Mouse (Mus musculus) adrenal gland, postnatal 0 days (tissue): ENCODE measurements around the gene Slc12a5. TPM values are rescaled to one million over a fixed set of nuclear protein-coding genes. Genes with fewer than 3 reads are reported as not detected.

Source experiments
- polyA plus RNA-seq: library from polyadenylated mRNA; unstranded; fragments of >200 nt; fragmentation: Nextera tagmentation; extraction: Ambion mirVana; gene quantifications from 2 replicates; pipeline ENCODE4 v1.2.1, GENCODE M21; 2015

Gene Slc12a5
- 1.0 and 2.0 TPM in 2 replicates for polyA plus RNA-seq

DNA sequence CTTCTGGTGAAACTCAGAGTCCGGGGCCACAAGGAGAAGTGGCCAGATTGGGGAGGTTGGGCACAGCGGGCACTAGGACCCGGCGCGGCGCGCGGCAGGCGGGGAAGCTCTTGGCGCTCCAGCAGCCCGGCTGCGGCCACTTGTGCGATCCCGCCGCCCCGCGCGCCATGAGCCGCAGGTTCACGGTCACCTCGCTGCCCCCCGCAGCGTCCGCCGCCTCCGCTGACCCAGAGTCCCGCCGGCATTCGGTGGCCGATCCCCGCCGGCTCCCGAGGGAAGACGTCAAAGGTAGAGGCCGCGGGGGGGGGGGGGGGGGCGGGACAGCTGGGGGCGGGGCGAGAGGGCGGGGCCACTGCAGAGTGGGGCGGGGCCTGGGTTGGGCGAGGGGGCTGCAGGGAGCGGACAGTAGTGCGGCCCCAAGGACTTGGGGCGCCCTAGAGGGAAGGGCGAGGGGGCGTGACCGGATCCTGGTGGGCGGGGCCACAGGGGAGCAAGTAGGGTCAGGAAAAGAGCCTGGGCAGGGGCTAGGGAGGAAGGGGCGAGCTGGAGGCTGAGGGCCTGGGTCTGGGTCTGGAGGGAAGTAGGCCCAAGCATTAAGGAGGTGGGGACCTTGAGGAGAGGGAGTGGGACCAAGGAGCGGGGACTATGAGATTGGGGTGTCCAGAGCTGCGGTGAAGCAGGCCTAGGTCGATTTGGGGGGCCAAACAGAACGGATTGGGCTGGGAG is at the start of gene Slc12a5:
Slc12a5 (plus strand) TSS at position 87 of the 726 bp plus-strand sequence.

DNA sequence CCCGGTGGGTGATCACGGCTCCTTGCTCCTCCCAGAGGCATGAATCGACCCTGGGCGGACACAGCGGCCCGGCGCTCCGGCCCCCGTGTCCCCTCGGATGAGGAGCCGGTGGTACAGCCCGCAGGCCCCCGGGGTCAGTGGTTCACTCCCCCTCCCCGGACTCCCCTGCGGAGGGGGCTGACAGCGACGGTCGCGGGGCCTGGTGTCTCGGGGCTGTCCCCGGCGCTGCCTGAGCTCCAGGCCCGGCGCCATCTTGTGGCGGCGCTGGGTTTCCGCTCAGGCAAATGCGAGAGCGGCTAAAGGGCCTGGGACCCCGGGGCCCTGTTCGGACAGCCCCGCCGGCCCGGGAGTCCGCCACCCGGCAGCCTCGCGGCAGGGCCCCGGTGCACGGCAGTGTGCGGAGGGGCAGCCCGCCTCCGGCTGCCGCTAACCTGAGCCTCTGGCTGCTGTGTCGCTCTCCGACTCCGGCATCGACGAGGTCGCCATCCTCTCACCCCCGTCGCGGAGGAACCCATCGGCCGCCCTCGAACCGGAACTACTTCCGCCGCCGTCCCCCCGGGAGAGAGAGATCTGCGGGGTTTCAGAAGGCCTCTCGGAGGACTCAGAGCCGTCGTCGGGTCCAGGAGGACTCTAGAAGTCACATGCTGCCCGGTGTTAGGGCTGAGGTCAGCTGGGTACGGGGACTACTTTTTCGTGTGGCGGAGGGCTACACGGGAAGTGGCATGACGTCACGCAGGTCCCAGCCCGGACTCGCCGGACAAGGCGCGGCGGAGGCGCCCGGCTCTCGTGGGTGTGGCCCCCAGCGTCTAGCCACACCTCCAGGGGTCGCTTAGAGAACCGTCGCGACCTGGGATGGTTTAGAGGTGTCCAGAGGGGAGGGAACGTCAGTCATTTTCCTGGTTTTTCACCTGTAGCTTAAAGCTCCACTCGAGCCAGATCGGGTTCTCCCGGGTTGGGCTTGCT is 49.2 kb upstream of the Slc12a5 start, which contains the start of gene Zfp335:
Zfp335 (minus strand) TSS at position 672 of the 963 bp plus-strand sequence.

DNA sequence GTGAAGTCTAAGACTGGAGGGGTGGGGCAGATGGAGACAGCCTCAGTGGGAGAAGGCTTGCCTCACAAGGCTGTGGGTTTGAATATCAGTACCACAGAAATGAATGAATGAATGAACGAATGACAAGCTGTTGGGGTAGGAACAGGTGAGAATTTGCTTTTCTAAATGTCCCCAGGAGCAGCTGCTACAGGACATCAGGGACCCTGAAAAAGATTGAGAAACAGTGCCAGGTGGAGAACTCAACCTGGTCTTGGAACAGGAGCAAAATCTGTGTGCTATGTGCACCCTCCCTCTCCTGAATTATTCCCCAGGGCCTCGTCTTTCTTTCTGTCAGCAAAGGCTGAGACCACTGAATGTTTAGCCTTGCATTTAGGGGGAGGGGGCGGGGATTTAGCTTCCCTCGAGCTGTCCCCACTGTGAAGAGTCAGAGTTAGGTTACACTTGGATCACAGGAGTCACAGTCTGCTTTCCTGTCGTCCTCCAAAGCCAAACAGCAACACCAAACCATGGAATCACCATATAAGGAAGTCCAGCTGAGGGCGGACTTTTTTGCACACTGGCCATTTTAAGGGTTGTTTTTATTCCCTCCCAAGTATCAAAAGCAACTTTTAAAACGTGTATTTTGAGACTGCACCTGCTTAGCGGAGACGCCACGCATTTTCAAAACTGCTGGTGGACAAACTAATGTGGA is 20.3 kb upstream of the Slc12a5 start, which contains the start of gene Mmp9:
Mmp9 (plus strand) TSS at position 641 of the 691 bp plus-strand sequence.

DNA sequence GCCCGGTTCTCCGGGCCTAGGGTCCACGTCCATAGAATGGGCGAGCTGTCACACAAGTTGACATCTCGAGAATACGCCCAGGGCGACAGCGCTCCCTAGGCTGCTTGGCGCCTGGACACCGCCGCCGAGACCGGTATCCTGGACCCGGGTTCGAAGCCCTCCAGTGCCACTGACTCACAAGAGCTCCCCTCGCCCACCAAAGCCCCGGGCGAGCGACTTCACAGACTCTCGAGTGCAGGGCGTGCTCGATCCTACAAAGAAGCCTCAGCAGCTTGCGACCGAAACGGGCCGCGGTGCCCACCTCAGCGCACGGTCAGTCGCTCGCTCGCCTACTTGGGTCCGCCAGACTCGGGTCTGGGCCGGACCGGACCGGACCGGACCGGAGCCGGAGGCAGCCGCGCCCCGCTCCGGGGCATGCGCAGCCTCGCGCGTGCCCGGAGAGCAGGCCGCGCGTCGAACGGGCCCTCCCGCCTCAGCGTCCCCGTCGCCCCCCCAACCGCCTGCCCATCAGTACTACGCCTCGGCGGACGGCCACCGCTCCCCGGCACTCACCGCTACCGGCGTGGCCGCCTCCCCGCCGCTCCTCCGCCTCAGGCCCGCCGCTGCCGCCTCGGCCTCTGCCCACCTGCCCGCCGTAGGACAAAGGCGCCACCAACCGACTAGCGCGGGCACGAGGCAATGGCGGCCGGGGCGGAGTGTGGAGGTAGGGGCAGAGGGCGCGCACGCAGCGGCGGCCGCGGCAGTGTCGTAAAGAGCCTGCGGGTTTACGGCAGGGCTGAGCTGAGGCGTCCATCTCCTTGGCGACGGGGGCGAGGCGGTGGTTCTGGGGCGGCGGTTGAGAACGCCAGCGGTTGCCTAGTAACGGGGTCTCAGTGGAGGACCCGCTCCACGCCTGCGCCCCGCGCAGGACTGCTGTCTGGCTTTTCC is 73.8 kb downstream of the Slc12a5 start, which contains the start of gene Ncoa5:
Ncoa5 (minus strand) TSS at position 737 of the 927 bp plus-strand sequence.

Other genes starting within 250 kb of the Slc12a5 start
- gene Spint5, start 245.5 kb upstream of the Slc12a5 start, polyA plus RNA-seq, result not detected in 2 replicates
- 0.30 and 0.70 TPM in 2 replicates for gene Wfdc3, start 214.9 kb upstream of the Slc12a5 start, polyA plus RNA-seq
- 52.3 and 62.8 TPM in 2 replicates for gene Dnttip1, start 214.8 kb upstream of the Slc12a5 start, polyA plus RNA-seq
- 79.0 and 81.0 TPM in 2 replicates for gene Ube2c, start 190.9 kb upstream of the Slc12a5 start, polyA plus RNA-seq
- 19.4 and 89.9 TPM in 2 replicates for gene Tnnc2, start 180.8 kb upstream of the Slc12a5 start, polyA plus RNA-seq
- 34.8 and 51.2 TPM in 2 replicates for gene Snx21, start 175.0 kb upstream of the Slc12a5 start, polyA plus RNA-seq
- 15.9 and 18.7 TPM in 2 replicates for gene Acot8, start 155.9 kb upstream of the Slc12a5 start, polyA plus RNA-seq
- gene Zswim3, start 155.7 kb upstream of the Slc12a5 start, polyA plus RNA-seq, result 4.1 and 4.6 TPM in 2 replicates
- gene Zswim1, start 138.1 kb upstream of the Slc12a5 start, polyA plus RNA-seq, result 7.9 and 12.0 TPM in 2 replicates
- not detected in 2 replicates for gene Spata25, start 132.3 kb upstream of the Slc12a5 start, polyA plus RNA-seq
- gene Ctsa, start 127.9 kb upstream of the Slc12a5 start, polyA plus RNA-seq, result 120 and 175 TPM in 2 replicates
- gene Neurl2, start 127.3 kb upstream of the Slc12a5 start, polyA plus RNA-seq, result 6.9 and 7.3 TPM in 2 replicates
- 15.2 and 19.5 TPM in 2 replicates for gene Pltp, start 103.1 kb upstream of the Slc12a5 start, polyA plus RNA-seq
- gene Pcif1, start 81.5 kb upstream of the Slc12a5 start, polyA plus RNA-seq, result 65.8 and 77.0 TPM in 2 replicates
- gene Zfp335, start 49.0 kb upstream of the Slc12a5 start, polyA plus RNA-seq, result 5.2 and 6.4 TPM in 2 replicates
- gene Mmp9, start 20.0 kb upstream of the Slc12a5 start, polyA plus RNA-seq, result 1.8 and 2.3 TPM in 2 replicates
- gene Ncoa5, start 74.1 kb downstream of the Slc12a5 start, polyA plus RNA-seq, result 23.1 and 27.8 TPM in 2 replicates
- 13.0 and 21.6 TPM in 2 replicates for gene Cd40, start 94.8 kb downstream of the Slc12a5 start, polyA plus RNA-seq
- gene 1700025C18Rik, start 129.9 kb downstream of the Slc12a5 start, polyA plus RNA-seq, result not detected in 2 replicates